Mouse (Mus musculus) myocyte (in vitro differentiated cells): ENCODE results near the gene Top3b. TPM values are rescaled to one million over a fixed set of nuclear protein-coding genes. Genes with fewer than 3 reads are reported as not detected.

Experiments
- H3K27me3 ChIP-seq: one replicate; pipeline ENCODE4 v1.6.1; 2011; ENCODE audit not compliant: control insufficient read depth, insufficient read depth, insufficient read length
- H3K36me3 ChIP-seq: one replicate; pipeline ENCODE4 v1.6.1; 2011; ENCODE audit not compliant: control insufficient read depth, insufficient read depth
- H3K4me2 ChIP-seq: one replicate; pipeline ENCODE4 v1.6.1; 2011; ENCODE audit warnings: low read depth, control low read depth
- H3K4me3 ChIP-seq: one replicate; pipeline ENCODE4 v1.5.1; 2011; ENCODE audit warnings: mild to moderate bottlenecking, control low read depth, moderate library complexity
- H3K79me2 ChIP-seq: one replicate; pipeline ENCODE4 v1.6.1; 2011; ENCODE audit not compliant: control insufficient read depth, insufficient read depth
- H3ac ChIP-seq: one replicate; pipeline ENCODE4 v1.6.1; 2011; ENCODE audit not compliant: control insufficient read depth, insufficient read length
- CEBPB ChIP-seq: IDR thresholded peaks from 2 replicates; pipeline ENCODE4 v1.6.1; 2011; ENCODE audit warnings: mild to moderate bottlenecking, moderate library complexity; ENCODE audit not compliant: poor library complexity, insufficient read depth, severe bottlenecking
- E2F4 ChIP-seq: IDR thresholded peaks from one replicate; pipeline ENCODE4 v1.6.1; 2011; ENCODE audit warnings: mild to moderate bottlenecking, control low read depth, moderate library complexity; ENCODE audit not compliant: insufficient read depth
- MAX ChIP-seq: IDR thresholded peaks from one replicate; pipeline ENCODE4 v1.6.1; 2011; ENCODE audit warnings: low read depth, mild to moderate bottlenecking, control low read depth
- MYOD1 ChIP-seq, 3 experiments: IDR thresholded peaks; one replicate each; pipeline ENCODE4 v1.6.1; 2011; ENCODE audit warnings: control low read depth in 2 of 3, low read depth in 2 of 3, mild to moderate bottlenecking in 2 of 3, moderate library complexity in 1 of 3; ENCODE audit not compliant: insufficient read length in 2 of 3, control insufficient read depth in 1 of 3
- MYOG ChIP-seq, 3 experiments: IDR thresholded peaks; one replicate each; pipeline ENCODE4 v1.6.1; 2011; ENCODE audit warnings: control low read depth in 2 of 3, low read depth in 2 of 3, mild to moderate bottlenecking in 2 of 3; ENCODE audit not compliant: insufficient read length in 2 of 3, control insufficient read depth in 1 of 3, insufficient read depth in 1 of 3
- POLR2A ChIP-seq: IDR thresholded peaks from one replicate; pipeline ENCODE4 v1.6.1; 2011; ENCODE audit warnings: low read depth, mild to moderate bottlenecking, control low read depth, moderate library complexity; ENCODE audit not compliant: insufficient read length
- POLR2AphosphoS2 ChIP-seq: IDR thresholded peaks from one replicate; pipeline ENCODE4 v1.6.1; 2011; ENCODE audit warnings: low read depth, control low read depth; ENCODE audit not compliant: insufficient read length
- REST ChIP-seq: IDR thresholded peaks from one replicate; pipeline ENCODE4 v1.6.1; 2011; ENCODE audit warnings: mild to moderate bottlenecking, control low read depth, moderate library complexity; ENCODE audit not compliant: insufficient read depth, insufficient read length
- SRF ChIP-seq: IDR thresholded peaks from one replicate; pipeline ENCODE4 v1.6.1; 2011; ENCODE audit warnings: low read depth; ENCODE audit not compliant: control insufficient read depth, insufficient read length
- TCF12 ChIP-seq: IDR thresholded peaks from one replicate; pipeline ENCODE4 v1.6.1; 2011; ENCODE audit warnings: mild to moderate bottlenecking, control low read depth; ENCODE audit not compliant: poor library complexity, insufficient read depth, severe bottlenecking
- TCF3 ChIP-seq: IDR thresholded peaks from one replicate; pipeline ENCODE4 v1.6.1; 2011; ENCODE audit warnings: low read depth, control low read depth; ENCODE audit not compliant: insufficient read length
- USF1 ChIP-seq: IDR thresholded peaks from one replicate; pipeline ENCODE4 v1.6.1; 2011; ENCODE audit warnings: low read depth, mild to moderate bottlenecking, control low read depth, moderate library complexity
- polyA plus RNA-seq: library from polyadenylated mRNA; unstranded; fragments of >200 nt; fragmentation: generic; extraction: Trizol; gene quantifications from one replicate; pipeline ENCODE4 v1.2.1, GENCODE M21; 2012; ENCODE audit warnings: missing spikeins

Gene Top3b
- polyA plus RNA-seq, 1 experiment = 50.6 TPM

DNA sequence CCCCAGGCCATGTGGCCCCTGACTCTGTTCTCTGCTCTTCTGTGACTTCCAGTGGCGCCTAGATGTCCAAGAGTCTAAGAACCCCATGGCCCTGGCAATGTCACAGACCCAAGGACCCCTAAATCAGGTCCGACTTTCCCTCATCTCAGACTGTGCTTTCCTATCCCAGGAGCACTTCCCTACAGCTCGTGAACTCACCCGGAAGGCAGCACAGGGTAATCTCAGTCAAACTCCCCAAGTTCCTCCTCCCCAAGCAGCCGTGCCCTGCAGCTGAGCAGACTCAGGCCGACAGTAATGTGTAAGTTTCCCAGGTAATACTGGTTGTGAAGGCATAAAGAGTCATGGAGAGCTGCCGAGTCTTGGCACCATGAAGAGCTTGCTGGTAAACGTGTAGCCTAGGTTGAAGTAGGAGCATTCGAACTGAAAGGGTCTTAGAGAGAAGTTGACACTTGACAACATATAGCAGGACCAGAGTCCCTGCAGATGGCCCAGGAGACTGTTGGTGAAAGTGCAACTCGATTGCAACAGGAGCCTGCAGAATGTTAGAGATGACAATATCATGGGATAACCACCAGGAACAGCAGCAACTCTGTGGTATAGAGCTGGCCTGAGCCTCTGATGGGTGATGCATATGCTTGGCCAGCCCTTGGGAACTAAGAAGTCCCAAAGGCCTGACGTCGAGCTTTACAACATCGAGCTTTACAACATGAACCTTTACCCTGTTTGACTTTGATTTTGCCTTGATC, 13.6 kb upstream of the Top3b start:
- H3K36me3 ChIP-seq = no peaks in the 10 kb centered on the region
- H3ac ChIP-seq = no peak overlapping the region
- no peak overlapping the region for H3K4me2 ChIP-seq
- peaks cover 4% of the 10 kb centered on the region for H3K27me3 ChIP-seq
- no peaks in the 10 kb centered on the region for H3K79me2 ChIP-seq
- no peak overlapping the region for H3K4me3 ChIP-seq
- TF ChIP-seq TCF3 (no peak), SRF (no peak), POLR2AphosphoS2 (no peak), POLR2A (no peak), USF1 (no peak), MAX (no peak), MYOD1 (IDR thresholded peaks at IDR 0.05; ENCODE audit: control insufficient read depth in 1 of 3, insufficient read length in 2 of 3, low read depth in 2 of 3) (no peak), MYOG (IDR thresholded peaks at IDR 0.05; ENCODE audit: control insufficient read depth in 1 of 3, insufficient read depth in 1 of 3, insufficient read length in 2 of 3, low read depth in 2 of 3) (no peak), REST (no peak), TCF12 (no peak), E2F4 (no peak), CEBPB (no peak)

GRCm38 (mm10) chr16:16862288-16862687, 8.2 kb upstream of the Top3b start:
- no peak overlapping the region for H3K4me3 ChIP-seq
- no peak overlapping the region for H3ac ChIP-seq
- TF ChIP-seq POLR2AphosphoS2 = no peak
- TF ChIP-seq MYOD1 (IDR thresholded peaks at IDR 0.05; ENCODE audit: control insufficient read depth in 1 of 3, insufficient read length in 2 of 3, low read depth in 2 of 3) = no peak
- no peak for TF ChIP-seq USF1
- TF ChIP-seq MAX = no peak
- no peak for TF ChIP-seq POLR2A
- no peak for TF ChIP-seq TCF3
- no peak for TF ChIP-seq SRF
- TF ChIP-seq CEBPB = no peak
- TF ChIP-seq TCF12 = no peak
- H3K4me2 ChIP-seq = no peak overlapping the region
- H3K27me3 ChIP-seq = peaks cover 12% of the 10 kb centered on the region
- no peaks in the 10 kb centered on the region for H3K36me3 ChIP-seq
- H3K79me2 ChIP-seq = no peaks in the 10 kb centered on the region

- Histone ChIP-seq H3K79me2 (no peaks in the 10 kb centered on the region), H3K36me3 (no peaks in the 10 kb centered on the region), H3ac (no peak within 1 kb of the TSS), H3K4me3 (no peak within 1 kb of the TSS), H3K4me2 (no peak within 1 kb of the TSS), H3K27me3 (peaks cover 12% of the 10 kb centered on the region)
- TF ChIP-seq E2F4 (no peak), MAX (no peak), POLR2A (no peak), MYOD1 (IDR thresholded peaks at IDR 0.05; ENCODE audit: control insufficient read depth in 1 of 3, insufficient read length in 2 of 3, low read depth in 2 of 3) (no peak), REST (no peak), TCF3 (no peak)
Observed at GRCm38 (mm10) chr16:16863978-16864377, 6.6 kb upstream of the Top3b start, which contains the start of gene Igll1. Igll1 (minus strand) TSS chr16:16863985.

GRCm38 (mm10) chr16:16865217-16865616, 5.3 kb upstream of the Top3b start:
- Histone ChIP-seq H3ac (no peak overlapping the region), H3K4me3 (no peak overlapping the region)

DNA sequence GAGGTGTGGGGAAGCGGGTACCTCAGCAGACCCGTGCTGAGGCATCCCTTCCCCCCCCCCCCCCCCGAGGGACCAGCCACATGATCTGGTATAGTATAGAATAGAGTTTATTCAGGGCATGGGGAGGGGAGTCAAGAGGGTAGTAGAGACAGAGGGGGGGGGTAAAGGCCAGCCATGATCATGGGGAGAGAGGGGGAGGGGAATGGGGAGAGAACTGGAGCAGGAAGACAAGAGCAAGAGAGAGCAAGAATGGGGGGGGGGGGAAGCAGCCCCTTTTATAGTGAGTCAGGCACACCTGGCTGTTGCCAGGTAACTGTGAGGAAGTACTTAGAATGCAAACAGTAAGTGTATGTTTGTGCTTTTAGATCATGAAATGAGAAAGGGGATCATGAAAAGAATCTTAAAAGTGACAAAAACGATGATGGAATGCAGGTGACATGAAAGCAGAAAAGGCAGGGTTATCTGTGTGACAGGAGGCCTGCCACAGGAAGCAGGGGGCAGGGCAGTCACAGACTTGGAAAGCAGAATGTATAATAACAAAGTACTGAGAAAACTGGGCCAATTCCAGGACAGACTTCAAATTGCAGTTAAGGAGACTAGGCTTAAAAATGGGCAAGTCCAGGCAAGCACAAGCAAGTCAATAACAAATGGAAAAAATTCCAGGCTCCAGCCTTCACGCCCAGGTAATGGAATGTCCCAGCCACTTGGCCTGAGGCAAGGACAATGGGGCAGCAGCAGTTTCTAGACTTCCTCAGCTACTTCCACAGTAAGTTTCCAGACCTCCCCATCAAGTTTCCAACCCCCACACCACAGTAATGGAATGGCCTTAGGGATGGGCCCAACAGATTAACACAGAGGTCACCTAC, 4.6 kb upstream of the Top3b start:
- Histone ChIP-seq H3K4me3 (no peak overlapping the region), H3K79me2 (no peaks in the 10 kb centered on the region), H3K4me2 (no peak overlapping the region), H3K36me3 (no peaks in the 10 kb centered on the region), H3ac (no peak overlapping the region), H3K27me3 (peaks cover 9% of the 10 kb centered on the region)
- TF ChIP-seq MYOD1 (IDR thresholded peaks at IDR 0.05; ENCODE audit: control insufficient read depth in 1 of 3, insufficient read length in 2 of 3, low read depth in 2 of 3) (no peak), USF1 (no peak), REST (no peak), POLR2A (no peak), TCF12 (no peak), SRF (no peak), POLR2AphosphoS2 (no peak), TCF3 (no peak), E2F4 (no peak), MYOG (IDR thresholded peaks at IDR 0.05; ENCODE audit: control insufficient read depth in 1 of 3, insufficient read depth in 1 of 3, insufficient read length in 2 of 3, low read depth in 2 of 3) (no peak), CEBPB (no peak), MAX (no peak)

More at GRCm38 (mm10) chr16:16865217-16865616, 5.3 kb upstream of the Top3b start:
- Histone ChIP-seq H3K27me3 (peaks cover 9% of the 10 kb centered on the region), H3K79me2 (no peaks in the 10 kb centered on the region), H3K4me2 (no peak overlapping the region), H3K36me3 (no peaks in the 10 kb centered on the region)
- TF ChIP-seq E2F4 = no peak
- TF ChIP-seq MYOG (IDR thresholded peaks at IDR 0.05; ENCODE audit: control insufficient read depth in 1 of 3, insufficient read depth in 1 of 3, insufficient read length in 2 of 3, low read depth in 2 of 3) = no peak
- no peak for TF ChIP-seq POLR2A
- TF ChIP-seq MAX = no peak
- no peak for TF ChIP-seq POLR2AphosphoS2
- TF ChIP-seq CEBPB = no peak
- no peak for TF ChIP-seq USF1
- TF ChIP-seq TCF3 = no peak
